Comparison of ENCODE assay signal across 22 mouse cellular contexts in the genomic region with DNA sequence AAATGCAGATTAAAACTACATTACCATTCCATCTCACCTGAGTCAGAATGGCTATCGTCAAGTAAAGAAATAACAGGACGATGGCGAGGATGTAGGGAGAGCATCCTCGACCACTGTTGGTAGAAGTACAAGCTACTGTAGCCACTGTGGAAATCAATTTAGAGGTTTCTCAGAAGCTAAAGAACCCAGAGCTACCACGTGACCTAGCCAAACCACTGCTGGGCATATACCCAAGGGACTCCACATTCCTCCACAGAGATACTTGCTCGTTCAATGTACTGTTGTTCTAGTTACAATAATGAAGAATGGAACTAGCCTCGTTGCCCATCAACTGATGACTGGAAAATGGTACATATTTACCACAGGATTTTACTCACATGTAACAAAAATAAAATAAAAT.
DNase-seq lines count a peak whose midpoint lies in the region; TF ChIP-seq lines count a peak whose summit lies in the region.
"Had no signal": no experiment of that assay in that cellular context is flagged by ENCODE, and none has a peak within 500 bp of the region (broad histone marks: within the 10 kb centered on the region; RNA-seq: fewer than 3 reads in every experiment).

No protein-coding gene starts in this region.

- TF ChIP-seq POLR2A in CH12.LX (IDR thresholded peaks at IDR 0.05; ENCODE audit: low read depth, low read length) = no peak

- dilution Hi-C loops in CH12.LX (cut with MboI; ENCODE audit: extremely low pct_ligation_motif_present, extremely low pct_unique_long_range_greater_than_20kb, low sequenced_read_pairs) = no loop called here

- H3K4me3 ChIP-seq in CH12.LX (replicated peaks in 1 of 3; ENCODE audit: low read depth in 2 of 3, low read length in 2 of 3, poor library complexity in 1 of 3) = no peak overlapping the region
- no peak overlapping the region for H3K4me3 ChIP-seq in limb, embryonic 10.5 days
- no peak overlapping the region for H3K4me3 ChIP-seq in midbrain, embryonic 10.5 days
- H3K4me3 ChIP-seq: forebrain, embryonic 10.5 days; forebrain, embryonic 13.5 days; heart, embryonic 13.5 days; hindbrain, embryonic 10.5 days; hindbrain, embryonic 13.5 days; intestine, embryonic 15.5 days had no signal

- H3K4me1 ChIP-seq in CH12.LX (ENCODE audit: control insufficient read depth in 1 of 2, insufficient read depth in 2 of 2) = peaks cover 0 to 7% of the 10 kb centered on the region in 2 experiments; a peak in 2 of 4 replicates
- no peaks in the 10 kb centered on the region for H3K4me1 ChIP-seq in limb, embryonic 10.5 days
- H3K4me1 ChIP-seq in midbrain, embryonic 10.5 days = peaks cover 7% of the 10 kb centered on the region; the same call in 1 of the 2 replicates
- H3K4me1 ChIP-seq: hindbrain, embryonic 10.5 days; hindbrain, embryonic 13.5 days; intestine, embryonic 15.5 days had no signal

- peak; percentile 29 for DNase-seq in heart, adult 11 months
- no peak for DNase-seq in heart, postnatal 36 days
- DNase-seq in CH12.LX (ENCODE audit: extremely low read depth) (peak; percentile 7), MN1 (ENCODE audit: low spot score) (no peak)
- peak; percentile 2 for DNase-seq in limb, embryonic 10.5 days (ENCODE audit: low spot score)
- no peak for DNase-seq in midbrain, embryonic 10.5 days (ENCODE audit: low spot score)
- DNase-seq: adrenal gland, adult 8-10 months; adrenal gland, postnatal 25 days; B cell, adult 2 months; cerebellum, adult 11-12 months; cerebellum, adult 8-10 months; cerebellum, postnatal 10 days; cerebellum, postnatal 36 days; gastrocnemius, postnatal 14 days; heart, adult 18-20 months; kidney, adult 11 months had no signal

- in situ Hi-C loops in CH12.LX (cut with MboI; ENCODE audit: low pct_ligation_motif_present, low pct_unique_long_range_greater_than_20kb, low sequenced_read_pairs) = no loop called here

- intact Hi-C loops in heart, postnatal 36 days (cut with DNase I) = no loop called here

- no peak for TF ChIP-seq EP300 in CH12.LX (IDR thresholded peaks at IDR 0.05; ENCODE audit: low read length)

- WGBS in limb, embryonic 10.5 days = 92% methylated on average over 7 of the region's 7 CpGs
- 89% methylated on average over 7 of the region's 7 CpGs for WGBS in midbrain, embryonic 10.5 days

- TF ChIP-seq RAD21 in CH12.LX (IDR thresholded peaks at IDR 0.05; ENCODE audit: low read depth, low read length) = no peak

- H3K27me3 ChIP-seq in CH12.LX (replicated peaks) = no peaks in the 10 kb centered on the region
- no peaks in the 10 kb centered on the region for H3K27me3 ChIP-seq in limb, embryonic 10.5 days (ENCODE audit: low read depth, poor library complexity, severe bottlenecking)
- no peaks in the 10 kb centered on the region for H3K27me3 ChIP-seq in midbrain, embryonic 10.5 days (ENCODE audit: low read depth, poor library complexity, severe bottlenecking)
- H3K27me3 ChIP-seq: forebrain, embryonic 13.5 days; heart, embryonic 13.5 days; hindbrain, embryonic 13.5 days; intestine, embryonic 15.5 days had no signal

- H3K27ac ChIP-seq in CH12.LX (ENCODE audit: insufficient read depth, low read depth) = no peak overlapping the region
- no peak overlapping the region for H3K27ac ChIP-seq in limb, embryonic 10.5 days
- no peak overlapping the region for H3K27ac ChIP-seq in midbrain, embryonic 10.5 days (replicated peaks)
- H3K27ac ChIP-seq: forebrain, embryonic 10.5 days; forebrain, embryonic 13.5 days; heart, embryonic 13.5 days; hindbrain, embryonic 10.5 days; hindbrain, embryonic 13.5 days; intestine, embryonic 15.5 days had no signal

- no peaks in the 10 kb centered on the region for H3K9me3 ChIP-seq in CH12.LX (replicated peaks; ENCODE audit: low read length)
- no peaks in the 10 kb centered on the region for H3K9me3 ChIP-seq in limb, embryonic 10.5 days (replicated peaks)
- H3K9me3 ChIP-seq in midbrain, embryonic 10.5 days (replicated peaks) = no peaks in the 10 kb centered on the region
- H3K9me3 ChIP-seq: forebrain, embryonic 10.5 days; forebrain, embryonic 13.5 days; heart, embryonic 13.5 days; hindbrain, embryonic 10.5 days; hindbrain, embryonic 13.5 days; intestine, embryonic 15.5 days had no signal

- H3K79me2 ChIP-seq in CH12.LX (replicated peaks; ENCODE audit: control insufficient read depth, extremely low read depth, insufficient read depth, poor library complexity, severe bottlenecking) = no peaks in the 10 kb centered on the region

- H3K36me3 ChIP-seq in CH12.LX (replicated peaks in 1 of 2; ENCODE audit: control insufficient read depth in 1 of 2, insufficient read depth in 1 of 2, low read length in 1 of 2) = no peaks in the 10 kb centered on the region
- H3K36me3 ChIP-seq in limb, embryonic 10.5 days = no peaks in the 10 kb centered on the region
- H3K36me3 ChIP-seq in midbrain, embryonic 10.5 days = no peaks in the 10 kb centered on the region
- H3K36me3 ChIP-seq: forebrain, embryonic 10.5 days; heart, embryonic 13.5 days; hindbrain, embryonic 10.5 days; hindbrain, embryonic 13.5 days; intestine, embryonic 15.5 days had no signal

- no peak overlapping the region for H3K4me2 ChIP-seq in CH12.LX (ENCODE audit: insufficient read depth, low read depth, poor library complexity, severe bottlenecking)
- H3K4me2 ChIP-seq: forebrain, embryonic 13.5 days; heart, embryonic 13.5 days; hindbrain, embryonic 13.5 days; intestine, embryonic 15.5 days had no signal

- TF ChIP-seq CTCF in CH12.LX (conservative IDR thresholded peaks at IDR 0.05 in 1 of 2, IDR thresholded peaks at IDR 0.05 in 1 of 2; ENCODE audit: low read depth in 2 of 2, low read length in 2 of 2) = no peak

- no peak overlapping the region for H3K9ac ChIP-seq in CH12.LX (ENCODE audit: insufficient read depth, low read depth)
- H3K9ac ChIP-seq: forebrain, embryonic 13.5 days; heart, embryonic 13.5 days; hindbrain, embryonic 13.5 days; intestine, embryonic 15.5 days had no signal

TF ChIP-seq in CH12.LX, 34 proteins besides CTCF, POLR2A, EP300 and RAD21:
- TF ChIP-seq SIN3A (IDR thresholded peaks at IDR 0.05; ENCODE audit: low read length) (no peak), GABPA (IDR thresholded peaks at IDR 0.05; ENCODE audit: insufficient replicate concordance, low read depth, low read length) (no peak), JUND (conservative IDR thresholded peaks at IDR 0.05; ENCODE audit: low read depth, low read length) (no peak), MEF2A (IDR thresholded peaks at IDR 0.05; ENCODE audit: borderline replicate concordance, low read depth, low read length) (no peak), TCF12 (IDR thresholded peaks at IDR 0.05; ENCODE audit: low read depth, low read length) (no peak), USF2 (conservative IDR thresholded peaks at IDR 0.05; ENCODE audit: low read depth, low read length) (peak; percentile 61), USF1 (IDR thresholded peaks at IDR 0.05; ENCODE audit: low read depth, low read length) (peak; percentile 52), ETS1 (conservative IDR thresholded peaks at IDR 0.05; ENCODE audit: low read depth, low read length) (no peak), CHD2 (IDR thresholded peaks at IDR 0.05; ENCODE audit: low read length) (no peak), ELF1 (IDR thresholded peaks at IDR 0.05; ENCODE audit: low read depth, low read length) (no peak)

Comparison
In these comparisons a context has a peak if more than half of its experiments do, and no peak if none do; other contexts are left out.
1. DNase-seq: peak in heart, adult 11 months (single experiment), CH12.LX (single experiment) and limb, embryonic 10.5 days (single experiment); none in heart, postnatal 36 days (0 of 2), midbrain, embryonic 10.5 days (single experiment) and MN1 (single experiment).